Mouse (Mus musculus) cerebellum, adult 2 months (tissue): ENCODE data around the gene Ccnh. TPM values are rescaled to one million over a fixed set of nuclear protein-coding genes. Genes with fewer than 3 reads are reported as not detected.
"Not testable (repeated sequence)": the region's sequence is repeated elsewhere in the genome, so short reads cannot be mapped to it uniquely, and the experiment has no call there.

Source experiments
- DNase-seq, 2 experiments: peaks; one replicate each; pipeline ENCODE4 v3.0.0; 2021
- H3K27ac ChIP-seq: fragments of 200-500 bp; 2 replicates; pipeline ENCODE4 v1.5.1; 2012; ENCODE audit warnings: low read length, control low read depth, inconsistent platforms; ENCODE audit not compliant: insufficient read depth
- H3K27me3 ChIP-seq: fragments of 200-500 bp; 2 replicates; pipeline ENCODE4 v1.6.1; 2012; ENCODE audit warnings: inconsistent platforms, mild to moderate bottlenecking, low read length, moderate library complexity; ENCODE audit not compliant: control insufficient read depth, insufficient read depth
- H3K4me1 ChIP-seq: fragments of 200-500 bp; 2 replicates; pipeline ENCODE4 v1.6.1; 2011; ENCODE audit warnings: low read length; ENCODE audit not compliant: control insufficient read depth, insufficient read depth
- H3K4me3 ChIP-seq: fragments of 200-500 bp; replicated peaks from 2 replicates; pipeline ENCODE3; 2011; ENCODE audit warnings: mild to moderate bottlenecking, low read depth, low read length, control low read depth; ENCODE audit not compliant: insufficient read depth
- CTCF ChIP-seq: fragments of 200-500 bp; IDR thresholded peaks from 2 replicates; pipeline ENCODE4 v1.5.1; 2011; ENCODE audit warnings: low read depth, mild to moderate bottlenecking, control low read depth, low read length, moderate library complexity, borderline replicate concordance; ENCODE audit not compliant: insufficient read depth
- POLR2A ChIP-seq: fragments of 200-500 bp; IDR thresholded peaks from 2 replicates; pipeline ENCODE4 v1.6.1; 2011; ENCODE audit warnings: low read length, control low read depth, borderline replicate concordance; ENCODE audit not compliant: insufficient read depth
- WGBS: fragments of 180-500 bp; shearing (Covaris S2); methylation state at CpG from one replicate; pipeline ENCODE4 v1.1.7; 2018; 5-methylcytosine and 5-hydroxymethylcytosine counted together
- polyA plus RNA-seq: library from polyadenylated mRNA; depleted of rRNA; stranded (reverse); fragments of >200 nt; gene quantifications from 2 replicates; pipeline ENCODE4 v1.2.3, GENCODE M21; 2012; rRNA removed

Gene Ccnh
- 60.2 and 62.5 TPM in 2 replicates for polyA plus RNA-seq

- Histone ChIP-seq H3K27ac (peak within 1 kb of the TSS; percentile 50), H3K4me3 (peak within 1 kb of the TSS; percentile 77), H3K4me1 (no peaks in the 10 kb centered on the region), H3K27me3 (no peaks in the 10 kb centered on the region)
- 1% methylated on average over 44 of the region's 44 CpGs for WGBS
- peak; percentile 91 to 93 for DNase-seq
- no peak for TF ChIP-seq CTCF
- peak; percentile 81 for TF ChIP-seq POLR2A
These were observed at the start of gene Ccnh for GRCm38 (mm10) chr13:85188903-85189643. Gene Ccnh, plus strand, starts transcription at chr13:85189408.

GRCm38 (mm10) chr13:85143361-85143760 is 45.8 kb upstream of the Ccnh start:
- not testable (repeated sequence) for H3K4me3 ChIP-seq, H3K4me1 ChIP-seq, H3K27me3 ChIP-seq, H3K27ac ChIP-seq, DNase-seq
- WGBS: 94% methylated on average over 16 of the region's 16 CpGs

DNA sequence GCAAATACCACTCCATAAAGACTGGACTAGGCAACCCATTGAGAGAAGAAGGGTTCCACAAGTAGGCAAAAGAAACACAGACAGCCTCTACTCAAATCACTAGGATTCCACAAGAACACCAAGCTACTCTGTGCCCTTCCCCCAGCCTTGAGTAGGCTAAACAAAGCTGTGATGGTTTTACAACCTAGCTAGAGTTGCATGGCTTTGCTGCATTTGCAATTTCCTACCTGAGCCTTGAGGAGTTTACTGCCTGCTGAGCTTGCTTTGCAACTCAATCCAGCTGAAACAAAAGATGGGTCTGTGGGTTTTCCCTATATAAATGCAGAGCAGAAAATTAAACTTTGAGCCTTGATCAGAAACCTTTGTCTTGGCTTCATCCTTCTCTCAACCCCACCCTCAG is 42.7 kb upstream of the Ccnh start:
- TF ChIP-seq CTCF (no peak), POLR2A (no peak)
- no peaks in the 10 kb centered on the region for H3K4me1 ChIP-seq
- DNase-seq: no peak
- H3K27ac ChIP-seq: no peak overlapping the region
- H3K27me3 ChIP-seq: no peaks in the 10 kb centered on the region
- no peak overlapping the region for H3K4me3 ChIP-seq

GRCm38 (mm10) chr13:85154746-85155145 is 34.5 kb upstream of the Ccnh start:
- Histone ChIP-seq H3K4me1 (no peaks in the 10 kb centered on the region), H3K27me3 (no peaks in the 10 kb centered on the region), H3K4me3 (no peak overlapping the region), H3K27ac (no peak overlapping the region)
- no peak for DNase-seq
- no peak for TF ChIP-seq POLR2A
- TF ChIP-seq CTCF: no peak
- 47% methylated on average over 6 of the region's 6 CpGs for WGBS

- no peaks in the 10 kb centered on the region for H3K27me3 ChIP-seq
- H3K27ac ChIP-seq: no peak overlapping the region
- no peaks in the 10 kb centered on the region for H3K4me1 ChIP-seq
- no peak overlapping the region for H3K4me3 ChIP-seq
- WGBS: 78% methylated on average over 2 of the region's 2 CpGs
- TF ChIP-seq CTCF: no peak
- no peak for TF ChIP-seq POLR2A
- DNase-seq: no peak
These were observed 29.2 kb upstream of the Ccnh start for GRCm38 (mm10) chr13:85159971-85160370.

GRCm38 (mm10) chr13:85164512-85165124 is 24.6 kb upstream of the Ccnh start:
- H3K27ac ChIP-seq: no peak overlapping the region
- 7% methylated on average over 4 of the region's 4 CpGs for WGBS
- H3K4me1 ChIP-seq: no peaks in the 10 kb centered on the region
- TF ChIP-seq CTCF (peak; percentile 35; the same call in 1 of the 2 replicates), POLR2A (no peak)
- no peak overlapping the region for H3K4me3 ChIP-seq
- DNase-seq: peak in 1 of 2 experiments; percentile 4
- no peaks in the 10 kb centered on the region for H3K27me3 ChIP-seq

GRCm38 (mm10) chr13:85189644-85190121 is 475 bp downstream of the Ccnh start:
- TF ChIP-seq POLR2A (no peak), CTCF (no peak)
- WGBS: under 1% methylated on average over 17 of the region's 17 CpGs
- no peak for DNase-seq
- no peaks in the 10 kb centered on the region for H3K27me3 ChIP-seq
- H3K4me3 ChIP-seq: peak overlapping the region; percentile 77
- peak overlapping the region; percentile 50 for H3K27ac ChIP-seq
- H3K4me1 ChIP-seq: no peaks in the 10 kb centered on the region

DNA sequence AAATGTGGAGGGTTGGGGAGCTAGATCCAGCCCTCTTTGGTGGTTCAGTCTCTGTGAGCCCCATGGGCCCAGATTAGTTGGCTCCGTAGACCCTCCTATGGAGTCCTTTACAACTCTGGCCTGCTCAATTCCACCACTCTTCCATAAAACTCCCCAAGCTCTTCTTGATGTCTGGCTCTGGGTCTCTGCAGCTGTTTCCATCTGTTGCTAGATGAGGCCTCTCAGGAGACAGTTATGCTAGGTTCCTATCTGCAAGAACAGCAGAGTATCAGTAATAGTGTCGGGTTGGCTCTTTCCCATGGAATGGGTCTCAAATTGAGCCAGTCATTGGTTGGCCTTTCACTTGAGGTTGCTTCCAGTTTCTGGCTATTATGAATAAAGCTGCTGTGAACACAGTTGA is 2.0 kb downstream of the Ccnh start:
- H3K27ac ChIP-seq: no peak overlapping the region
- H3K4me3 ChIP-seq: no peak overlapping the region
- 0 out of 2 replicates have a peak, but pooled peaks cover 2% of the 10 kb centered on the region for H3K4me1 ChIP-seq
- DNase-seq: no peak
- 96% methylated on average over 2 of the region's 2 CpGs for WGBS
- H3K27me3 ChIP-seq: no peaks in the 10 kb centered on the region
- no peak for TF ChIP-seq CTCF
- no peak for TF ChIP-seq POLR2A
